Mouse (Mus musculus) adrenal gland, postnatal 14 days (tissue): Measurements from ENCODE around the gene Zfand4. TPM values are rescaled to one million over a fixed set of nuclear protein-coding genes. Genes with fewer than 3 reads are reported as not detected.

ENCODE experiments used
- DNase-seq: peaks from one replicate; pipeline ENCODE4 v3.0.0; 2021; ENCODE audit warnings: mixed read lengths
- total RNA-seq: library from RNA; stranded (reverse); gene quantifications from 2 replicates; pipeline ENCODE4 v1.2.3, GENCODE M21; 2021

Zfand4 gene
- total RNA-seq, 1 experiment from 2014 or later: 3.0 TPM

- DNase-seq: no peak
Observed at GRCm38 (mm10) chr6:116374618-116375017, 110.6 kb downstream of the Zfand4 start.

DNA sequence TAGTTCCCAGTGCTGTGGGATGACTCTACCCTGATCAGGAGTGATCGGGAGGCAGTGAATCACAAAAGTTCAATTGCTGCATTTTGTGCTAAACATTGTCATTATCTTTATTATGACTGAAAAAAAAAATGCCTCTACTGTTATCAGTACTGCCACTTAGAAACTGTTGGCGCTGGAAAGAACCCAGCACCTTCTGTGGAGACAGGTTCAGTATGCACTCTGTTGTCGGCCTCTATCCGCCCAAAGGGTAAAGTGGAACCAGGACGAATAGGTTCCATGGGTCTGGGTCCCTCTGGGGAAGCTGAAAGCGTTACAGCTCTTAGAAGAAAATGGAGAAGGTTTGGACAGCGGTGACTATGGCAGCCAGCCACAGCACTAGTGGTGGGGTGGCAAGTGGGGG, 114.9 kb downstream of the Zfand4 start:
- DNase-seq: no peak

Other genes with a start within 250 kb of the Zfand4 start
- 22.7 and 26.5 TPM in 2 replicates for gene Tmcc1, start 70.7 kb upstream of the Zfand4 start, total RNA-seq
- gene Washc2, start 56.2 kb upstream of the Zfand4 start, total RNA-seq: 41.2 and 43.4 TPM in 2 replicates
- gene March8, start 73.8 kb downstream of the Zfand4 start, total RNA-seq: 53.9 and 58.5 TPM in 2 replicates
- 1.5 and 2.7 TPM in 2 replicates for gene Alox5, start 197.0 kb downstream of the Zfand4 start, total RNA-seq
- gene Olfr211, start 224.9 kb downstream of the Zfand4 start, total RNA-seq: not detected in 2 replicates
- not detected in 2 replicates for gene Olfr212, start 242.3 kb downstream of the Zfand4 start, total RNA-seq